Mouse (Mus musculus): ENCODE results near the gene Itm2c.

- TF ChIP-seq POLR2AphosphoS2 (IDR thresholded peaks at IDR 0.05; ENCODE audit: low read depth, low read length) (no peak; the same call in 1 of the 2 replicates), CTCF (conservative IDR thresholded peaks at IDR 0.05 in 1 of 2, IDR thresholded peaks at IDR 0.05 in 1 of 2; ENCODE audit: low read depth in 2 of 2, low read length in 2 of 2) (no peak), MYC (IDR thresholded peaks at IDR 0.05; ENCODE audit: low read depth, low read length) (no peak), POLR2A (IDR thresholded peaks at IDR 0.05; ENCODE audit: low read depth, low read length) (peak; percentile 30; the same call in 1 of the 2 replicates), NRF1 (IDR thresholded peaks at IDR 0.05; ENCODE audit: low read depth, low read length) (no peak), MAFK (IDR thresholded peaks at IDR 0.05; ENCODE audit: insufficient replicate concordance, low read length) (no peak), CHD2 (IDR thresholded peaks at IDR 0.05; ENCODE audit: low read length) (no peak), ZKSCAN1 (IDR thresholded peaks at IDR 0.05; ENCODE audit: borderline replicate concordance, low read depth, low read length) (no peak)
These were observed 63.2 kb downstream of the Itm2c start for GRCm38 (mm10) chr1:85957290-85957689.

Measured in CH12.LX (cell line).